Mouse (Mus musculus) E14TG2a.4 (cell line): ENCODE measurements at regions not wholly inside any gene's neighbourhood (a gene's known extent, or its start where the extent isn't known, plus 50 kb on each side); places are given as distances from the start of the nearest gene placed in this dataset.
"Not testable (repeated sequence)": the region's sequence is repeated elsewhere in the genome, so short reads cannot be mapped to it uniquely, and the experiment has no call there.

ENCODE experiments used
- H3K27me3 ChIP-seq: 2 replicates; pipeline ENCODE4 v1.6.1; 2014; ENCODE audit warnings: low read length, control low read depth; ENCODE audit not compliant: insufficient read depth
- H3K36me3 ChIP-seq: 2 replicates; pipeline ENCODE4 v1.6.1; 2014; ENCODE audit warnings: low read length, control low read depth; ENCODE audit not compliant: insufficient read depth
- H3K4me1 ChIP-seq: replicated peaks from 2 replicates; pipeline ENCODE4 v1.6.1; 2014; ENCODE audit warnings: low read depth, low read length, control low read depth
- H3K4me3 ChIP-seq: replicated peaks from 2 replicates; pipeline ENCODE4 v1.5.1; 2014; ENCODE audit warnings: mild to moderate bottlenecking, low read length
- H3K9me3 ChIP-seq: 2 replicates; pipeline ENCODE4 v1.6.1; 2014; ENCODE audit warnings: low read length, control low read depth
- CTCF ChIP-seq: conservative IDR thresholded peaks from 2 replicates; pipeline ENCODE4 v1.5.1; 2014; ENCODE audit warnings: low read length
- NANOG ChIP-seq: IDR thresholded peaks from 2 replicates; pipeline ENCODE4 v1.6.1; 2014; ENCODE audit warnings: borderline replicate concordance, low read length, mixed read lengths
- POU5F1 ChIP-seq: IDR thresholded peaks from 2 replicates; pipeline ENCODE4 v1.6.1; 2014; ENCODE audit warnings: low read length, borderline replicate concordance

- TF ChIP-seq POU5F1 (no peak), NANOG (peak; percentile 44; the same call in 1 of the 2 replicates)
- no peak overlapping the region for H3K4me3 ChIP-seq
- peaks cover 10% of the 10 kb centered on the region; the same call in 1 of the 2 replicates for H3K36me3 ChIP-seq
- no peaks in the 10 kb centered on the region for H3K27me3 ChIP-seq
- H3K9me3 ChIP-seq, result peaks cover 43% of the 10 kb centered on the region
- H3K4me1 ChIP-seq, result peaks cover 14% of the 10 kb centered on the region; the same call in 1 of the 2 replicates
Observed at GRCm38 (mm10) chr6:12814972-12815770, 66.0 kb upstream of the Thsd7a start.

- H3K27me3 ChIP-seq, H3K36me3 ChIP-seq, H3K4me3 ChIP-seq: not testable (repeated sequence)
- peaks cover 32% of the 10 kb centered on the region for H3K9me3 ChIP-seq
- peaks cover 14% of the 10 kb centered on the region; the same call in 1 of the 2 replicates for H3K4me1 ChIP-seq
Observed at GRCm38 (mm10) chr6:12813781-12814180, 64.6 kb upstream of the Thsd7a start.

- no peak overlapping the region for H3K4me3 ChIP-seq
- H3K4me1 ChIP-seq, result peaks cover 14% of the 10 kb centered on the region; the same call in 1 of the 2 replicates
- H3K27me3 ChIP-seq, result no peaks in the 10 kb centered on the region
- TF ChIP-seq CTCF (no peak), POU5F1 (no peak), NANOG (no peak)
- H3K9me3 ChIP-seq, result peaks cover 20% of the 10 kb centered on the region
- H3K36me3 ChIP-seq, result peaks cover 10% of the 10 kb centered on the region; the same call in 1 of the 2 replicates
Observed at GRCm38 (mm10) chr6:12812467-12812866, 63.3 kb upstream of the Thsd7a start.

GRCm38 (mm10) chr6:12812036-12812435 is 62.8 kb upstream of the Thsd7a start:
- H3K4me1 ChIP-seq, result peaks cover 14% of the 10 kb centered on the region; the same call in 1 of the 2 replicates
- H3K36me3 ChIP-seq, result peaks cover 10% of the 10 kb centered on the region; the same call in 1 of the 2 replicates
- no peaks in the 10 kb centered on the region for H3K27me3 ChIP-seq
- TF ChIP-seq NANOG (no peak), CTCF (no peak), POU5F1 (no peak)
- peaks cover 16% of the 10 kb centered on the region for H3K9me3 ChIP-seq
- no peak overlapping the region for H3K4me3 ChIP-seq

GRCm38 (mm10) chr6:12809601-12810000 is 60.4 kb upstream of the Thsd7a start:
- TF ChIP-seq POU5F1 (no peak), NANOG (no peak), CTCF (no peak)
- H3K36me3 ChIP-seq, result no peaks in the 10 kb centered on the region
- H3K4me1 ChIP-seq, result no peaks in the 10 kb centered on the region
- H3K4me3 ChIP-seq, result no peak overlapping the region
- H3K27me3 ChIP-seq, result no peaks in the 10 kb centered on the region
- no peaks in the 10 kb centered on the region for H3K9me3 ChIP-seq
